ENCODE assay signal across 34 mouse cellular contexts in genomic region chr10:26287136-26287535, GRCm38 (mm10). TPM values are rescaled to one million over a fixed set of nuclear protein-coding genes. Genes with fewer than 3 reads are reported as not detected.
A peak's percentile ranks its signal among the peaks of the same experiment; 100 is the strongest.
DNase-seq lines count a peak whose midpoint lies in the region; ATAC-seq and TF ChIP-seq lines count a peak whose summit lies in the region.
"Had no signal": no experiment of that assay in that cellular context is flagged by ENCODE, and none has a peak within 500 bp of the region (broad histone marks: within the 10 kb centered on the region; RNA-seq: fewer than 3 reads in every experiment).

No protein-coding gene starts in this region.

- no peak for TF ChIP-seq POLR2A in bone marrow macrophage, adult 2 months (IDR thresholded peaks at IDR 0.05; ENCODE audit: borderline replicate concordance, low read depth, low read length)
- TF ChIP-seq POLR2A in cortical plate, adult 2 months (IDR thresholded peaks at IDR 0.05; ENCODE audit: extremely low read depth, insufficient read depth, low read length), result no peak

- H3K27me3 ChIP-seq in forebrain, embryonic 14.5 days (replicated peaks; ENCODE audit: control insufficient read depth, insufficient read depth, low read length), result no peaks in the 10 kb centered on the region
- H3K27me3 ChIP-seq: CH12.LX; embryonic facial prominence, embryonic 13.5 days; forebrain, embryonic 12.5 days; heart, embryonic 13.5 days; Patski had no signal

- no peaks in the 10 kb centered on the region for H3K9me3 ChIP-seq in forebrain, embryonic 14.5 days (replicated peaks; ENCODE audit: control insufficient read depth, low read length)
- H3K9me3 ChIP-seq: embryonic facial prominence, embryonic 10.5 days; embryonic facial prominence, embryonic 13.5 days; forebrain, embryonic 12.5 days; heart, embryonic 10.5 days; heart, embryonic 13.5 days had no signal

- H3K4me3 ChIP-seq in bone marrow macrophage, adult 2 months (ENCODE audit: insufficient read depth, low read length), result no peak overlapping the region
- H3K4me3 ChIP-seq in cortical plate, adult 2 months (ENCODE audit: insufficient read depth, low read length), result no peak overlapping the region
- no peak overlapping the region for H3K4me3 ChIP-seq in forebrain, embryonic 14.5 days (ENCODE audit: low read depth, low read length)
- H3K4me3 ChIP-seq: embryonic facial prominence, embryonic 10.5 days; embryonic facial prominence, embryonic 13.5 days; erythroblast, embryonic 14.5 days; forebrain, embryonic 12.5 days; heart, adult 2 months; heart, embryonic 10.5 days; heart, embryonic 13.5 days had no signal

- 86% methylated on average over 7 of the region's 7 CpGs for WGBS in forebrain, embryonic 14.5 days

- no peak for ATAC-seq in forebrain, embryonic 14.5 days
- ATAC-seq: forebrain, embryonic 16.5 days; hindbrain, postnatal 0 days; inflammation-experienced regulatory T-cells, adult 6 months; intestine, embryonic 16.5 days; Patski had no signal

- H3K9ac ChIP-seq in forebrain, embryonic 14.5 days (ENCODE audit: low read length), result no peak overlapping the region
- H3K9ac ChIP-seq: embryonic facial prominence, embryonic 13.5 days; forebrain, embryonic 12.5 days; heart, embryonic 13.5 days; hindbrain, embryonic 14.5 days had no signal

- H3K4me2 ChIP-seq in forebrain, embryonic 14.5 days (ENCODE audit: low read length), result no peak overlapping the region
- H3K4me2 ChIP-seq: embryonic facial prominence, embryonic 13.5 days; forebrain, embryonic 12.5 days; heart, embryonic 13.5 days; hindbrain, embryonic 14.5 days had no signal

- peaks cover 18% of the 10 kb centered on the region; the same call in 1 of the 2 replicates for H3K36me3 ChIP-seq in forebrain, embryonic 14.5 days (ENCODE audit: control insufficient read depth, insufficient read depth, low read length)
- H3K36me3 ChIP-seq: G1E had no signal

- DNase-seq in left cerebral cortex, adult 9 months (ENCODE audit: low spot score in 2 of 2), result peak; percentile 11 to 30
- no peak for DNase-seq in left cerebral cortex, postnatal 10 days (ENCODE audit: extremely low spot score in 1 of 2, low spot score in 2 of 2)
- DNase-seq in adrenal gland, adult 8-10 months, result no peak
- DNase-seq in forebrain, embryonic 14.5 days (ENCODE audit: low spot score), result no peak
- DNase-seq: adrenal gland, postnatal 14 days; B cell, adult 2 months; cerebellum, adult 18-20 months; cerebellum, adult 9-10 months; cerebellum, postnatal 14 days; embryo, embryonic 11 days; gastrocnemius, postnatal 25 days; heart, adult 2 months; heart, postnatal 14 days; heart, postnatal 4 days had no signal

- peak overlapping the region; percentile 22; the same call in 1 of the 2 replicates for H3K27ac ChIP-seq in bone marrow macrophage, adult 2 months (ENCODE audit: insufficient read depth, low read depth, low read length)
- 0 out of 2 replicates have a peak overlapping the region, but pooled peaks have one; percentile 4 for H3K27ac ChIP-seq in cortical plate, adult 2 months (ENCODE audit: insufficient read depth, low read length)
- H3K27ac ChIP-seq in forebrain, embryonic 14.5 days (ENCODE audit: low read depth, low read length), result no peak overlapping the region
- H3K27ac ChIP-seq: embryonic facial prominence, embryonic 10.5 days; embryonic facial prominence, embryonic 13.5 days; forebrain, embryonic 12.5 days; heart, adult 2 months; heart, embryonic 10.5 days; heart, embryonic 13.5 days; hindbrain, embryonic 14.5 days; hindbrain, postnatal 0 days had no signal

- peaks cover 11% of the 10 kb centered on the region for H3K4me1 ChIP-seq in bone marrow macrophage, adult 2 months (ENCODE audit: control insufficient read depth, insufficient read depth, low read length)
- peaks cover 3% of the 10 kb centered on the region; the same call in 1 of the 2 replicates for H3K4me1 ChIP-seq in cortical plate, adult 2 months (ENCODE audit: control insufficient read depth, insufficient read depth, low read length)
- peaks cover 6% of the 10 kb centered on the region for H3K4me1 ChIP-seq in forebrain, embryonic 14.5 days (ENCODE audit: control insufficient read depth, insufficient read depth, low read length)
- H3K4me1 ChIP-seq: embryonic facial prominence, embryonic 10.5 days; embryonic facial prominence, embryonic 13.5 days; heart, embryonic 10.5 days; heart, embryonic 13.5 days had no signal

- intact Hi-C loops in left cerebral cortex, postnatal 10 days (cut with DNase I), result no loop called here

- no peak for TF ChIP-seq CTCF in bone marrow macrophage, adult 2 months (IDR thresholded peaks at IDR 0.05; ENCODE audit: low read depth, low read length)
- no peak for TF ChIP-seq CTCF in cortical plate, adult 2 months (IDR thresholded peaks at IDR 0.05; ENCODE audit: extremely low read depth, insufficient read depth, low read length)

RNA-seq across cellular contexts. Expression of gene Samd3, which starts 57.6 kb away (rescaled TPM):
- 1 to 10 TPM; 1.1 to 2.4 TPM for total RNA-seq in left cerebral cortex, postnatal 10 days (2021)
- polyA plus RNA-seq in bone marrow macrophage, adult 2 months (2012; ENCODE audit: insufficient read depth, insufficient read length, missing spikeins), result not detected in 2 replicates
- 1.8 and 2.3 TPM in 2 replicates for polyA plus RNA-seq in cortical plate, adult 2 months (2012; rRNA removed)
- total RNA-seq in adrenal gland, adult 8-10 months (2022), result under 1 TPM; 0.12 to 0.32 (median 0.25) TPM
- 6.7 and 10.5 TPM in 2 replicates for polyA plus RNA-seq in forebrain, embryonic 14.5 days (2014; fragmentation: Nextera tagmentation; extraction: Ambion mirVana)
- total RNA-seq: adrenal gland, postnatal 14 days; adrenal gland, postnatal 4 days; CH12.LX; common myeloid progenitor, adult 5-6 weeks; G1E; gastrocnemius, adult 8-10 months; gastrocnemius, postnatal 25 days; granulocyte monocyte progenitor cell, adult 5-6 weeks; heart, adult 2 months; heart, postnatal 14 days; heart, postnatal 4 days had no signal
- polyA plus RNA-seq: erythroblast, embryonic 14.5 days; G1E; heart, embryonic 13.5 days; intestine, embryonic 16.5 days; Patski had no signal

Comparison
In these comparisons a context has a peak if more than half of its experiments do, and no peak if none do; other contexts are left out.
1. DNase-seq: peak in left cerebral cortex, adult 9 months (2 of 2); none in left cerebral cortex, postnatal 10 days (0 of 2), adrenal gland, adult 8-10 months (single experiment) and forebrain, embryonic 14.5 days (single experiment).